Mouse (Mus musculus): ENCODE measurements around the gene Ciapin1. TPM values are rescaled to one million over a fixed set of nuclear protein-coding genes. Genes with fewer than 3 reads are reported as not detected.

The Ciapin1 gene
- total RNA-seq, 1 experiment = 134 TPM

- DNase-seq (ENCODE audit: low read depth, low spot score) = no peak
- Histone ChIP-seq H3K36me3 (ENCODE audit: control insufficient read depth, insufficient read depth, low read length, poor library complexity, severe bottlenecking) (no peaks in the 10 kb centered on the region), H3K4me3 (ENCODE audit: insufficient read depth in 1 of 2, low read depth in 1 of 2, low read length in 2 of 2, poor library complexity in 1 of 2, severe bottlenecking in 1 of 2) (no peak overlapping the region), H3K9ac (ENCODE audit: insufficient read depth, low read depth, low read length, poor library complexity, severe bottlenecking) (no peak overlapping the region), H3K4me1 (ENCODE audit: control insufficient read depth in 2 of 2, insufficient read depth in 2 of 2, low read length in 2 of 2, poor library complexity in 1 of 2) (peaks cover 0 to 10% of the 10 kb centered on the region in 2 experiments; a peak in 1 of 4 replicates), H3K27ac (ENCODE audit: insufficient read depth, low read depth, low read length, poor library complexity, severe bottlenecking) (no peak overlapping the region), H3K9me3 (ENCODE audit: control insufficient read depth, insufficient read depth, low read depth, low read length) (no peaks in the 10 kb centered on the region)
- TF ChIP-seq CHD2 (IDR thresholded peaks at IDR 0.05; ENCODE audit: low read depth, low read length) = no peak
- TF ChIP-seq ZC3H11A (IDR thresholded peaks at IDR 0.05; ENCODE audit: borderline replicate concordance, low read depth, low read length) = no peak
- TF ChIP-seq MAFK (IDR thresholded peaks at IDR 0.05; ENCODE audit: insufficient read depth, low read depth, low read length) = no peak
- TF ChIP-seq HCFC1 (IDR thresholded peaks at IDR 0.05; ENCODE audit: borderline replicate concordance, insufficient read depth, low read length) = no peak
- TF ChIP-seq ZNF384 (IDR thresholded peaks at IDR 0.05; ENCODE audit: low read depth, low read length) = no peak
- in situ Hi-C loops (cut with MboI; ENCODE audit: low sequenced_read_pairs in 2 of 2, unreplicated experiment in 2 of 2) = no loop called here
Observed at GRCm38 (mm10) chr8:94778895-94779533, 59.1 kb downstream of the Ciapin1 start.

DNA sequence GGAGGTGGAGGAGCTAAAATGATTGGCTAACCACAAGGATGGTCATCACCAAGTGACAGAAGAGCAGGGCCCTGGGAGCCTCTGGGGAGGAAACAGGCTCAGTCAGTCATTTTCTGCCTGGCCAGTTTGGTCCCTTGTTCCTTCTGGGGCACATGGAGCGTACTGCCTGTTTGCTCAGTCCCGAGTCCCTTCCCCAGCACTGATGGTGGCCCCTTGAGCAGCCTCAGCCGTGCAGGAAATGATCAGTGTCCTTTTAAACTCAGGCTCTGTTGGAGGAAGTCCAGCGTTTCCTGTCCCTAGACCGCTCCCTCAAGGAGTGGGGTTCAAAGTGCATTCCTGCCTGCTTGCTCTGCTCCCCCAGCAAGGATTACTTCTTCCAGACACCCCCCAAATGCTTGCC is 59.7 kb downstream of the Ciapin1 start:
- Histone ChIP-seq H3K9me3 (ENCODE audit: control insufficient read depth, insufficient read depth, low read depth, low read length) (no peaks in the 10 kb centered on the region), H3K36me3 (ENCODE audit: control insufficient read depth, insufficient read depth, low read length, poor library complexity, severe bottlenecking) (no peaks in the 10 kb centered on the region), H3K9ac (ENCODE audit: insufficient read depth, low read depth, low read length, poor library complexity, severe bottlenecking) (no peak overlapping the region), H3K27ac (ENCODE audit: insufficient read depth, low read depth, low read length, poor library complexity, severe bottlenecking) (no peak overlapping the region), H3K4me1 (ENCODE audit: control insufficient read depth in 2 of 2, insufficient read depth in 2 of 2, low read length in 2 of 2, poor library complexity in 1 of 2) (peaks cover 0 to 10% of the 10 kb centered on the region in 2 experiments; a peak in 1 of 4 replicates), H3K4me3 (ENCODE audit: insufficient read depth in 1 of 2, low read depth in 1 of 2, low read length in 2 of 2, poor library complexity in 1 of 2, severe bottlenecking in 1 of 2) (no peak overlapping the region)
- DNase-seq (ENCODE audit: low read depth, low spot score) = no peak
- TF ChIP-seq CHD2 (IDR thresholded peaks at IDR 0.05; ENCODE audit: low read depth, low read length) = no peak
- no peak for TF ChIP-seq ZNF384 (IDR thresholded peaks at IDR 0.05; ENCODE audit: low read depth, low read length)
- TF ChIP-seq ZC3H11A (IDR thresholded peaks at IDR 0.05; ENCODE audit: borderline replicate concordance, low read depth, low read length) = no peak
- no peak for TF ChIP-seq HCFC1 (IDR thresholded peaks at IDR 0.05; ENCODE audit: borderline replicate concordance, insufficient read depth, low read length)
- TF ChIP-seq MAFK (IDR thresholded peaks at IDR 0.05; ENCODE audit: insufficient read depth, low read depth, low read length) = no peak
- in situ Hi-C loops (cut with MboI; ENCODE audit: low sequenced_read_pairs in 2 of 2, unreplicated experiment in 2 of 2) = no loop called here

GRCm38 (mm10) chr8:94778036-94778435 is 60.1 kb downstream of the Ciapin1 start:
- no peaks in the 10 kb centered on the region for H3K36me3 ChIP-seq (ENCODE audit: control insufficient read depth, insufficient read depth, low read length, poor library complexity, severe bottlenecking)
- peaks cover 0 to 10% of the 10 kb centered on the region in 2 experiments; a peak in 1 of 4 replicates for H3K4me1 ChIP-seq (ENCODE audit: control insufficient read depth in 2 of 2, insufficient read depth in 2 of 2, low read length in 2 of 2, poor library complexity in 1 of 2)
- H3K9me3 ChIP-seq (ENCODE audit: control insufficient read depth, insufficient read depth, low read depth, low read length) = no peaks in the 10 kb centered on the region
- H3K9ac ChIP-seq (ENCODE audit: insufficient read depth, low read depth, low read length, poor library complexity, severe bottlenecking) = no peak overlapping the region
- in situ Hi-C loops (cut with MboI; ENCODE audit: low sequenced_read_pairs in 2 of 2, unreplicated experiment in 2 of 2) = no loop called here
- TF ChIP-seq ZC3H11A (IDR thresholded peaks at IDR 0.05; ENCODE audit: borderline replicate concordance, low read depth, low read length) = no peak
- no peak for TF ChIP-seq ZNF384 (IDR thresholded peaks at IDR 0.05; ENCODE audit: low read depth, low read length)
- TF ChIP-seq CHD2 (IDR thresholded peaks at IDR 0.05; ENCODE audit: low read depth, low read length) = no peak
- no peak for TF ChIP-seq MAFK (IDR thresholded peaks at IDR 0.05; ENCODE audit: insufficient read depth, low read depth, low read length)
- TF ChIP-seq HCFC1 (IDR thresholded peaks at IDR 0.05; ENCODE audit: borderline replicate concordance, insufficient read depth, low read length) = no peak
- no peak for DNase-seq (ENCODE audit: low read depth, low spot score)
- no peak overlapping the region for H3K27ac ChIP-seq (ENCODE audit: insufficient read depth, low read depth, low read length, poor library complexity, severe bottlenecking)
- H3K4me3 ChIP-seq (ENCODE audit: insufficient read depth in 1 of 2, low read depth in 1 of 2, low read length in 2 of 2, poor library complexity in 1 of 2, severe bottlenecking in 1 of 2) = no peak overlapping the region

DNA sequence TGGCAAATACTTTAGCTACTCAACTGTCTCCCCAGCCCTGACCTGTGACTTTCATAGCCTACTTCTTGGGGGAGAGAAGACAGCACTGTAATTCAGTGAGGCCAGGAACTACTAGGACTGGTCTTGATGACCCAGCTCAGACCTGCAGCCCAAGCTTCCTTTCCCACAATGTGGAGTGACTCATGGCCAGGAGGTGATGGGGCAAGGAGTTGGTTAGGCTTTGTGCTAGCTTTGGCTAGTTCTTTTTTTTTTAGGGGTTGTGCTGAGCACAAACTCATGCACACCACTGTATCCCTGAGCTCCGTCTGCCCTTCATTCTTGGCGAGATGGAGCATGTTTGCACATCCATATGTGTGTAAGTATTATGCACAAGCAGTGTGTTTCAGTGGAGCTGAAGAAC is 61.8 kb downstream of the Ciapin1 start:
- Histone ChIP-seq H3K27ac (ENCODE audit: insufficient read depth, low read depth, low read length, poor library complexity, severe bottlenecking) (no peak overlapping the region), H3K9ac (ENCODE audit: insufficient read depth, low read depth, low read length, poor library complexity, severe bottlenecking) (no peak overlapping the region), H3K9me3 (ENCODE audit: control insufficient read depth, insufficient read depth, low read depth, low read length) (no peaks in the 10 kb centered on the region), H3K4me3 (ENCODE audit: insufficient read depth in 1 of 2, low read depth in 1 of 2, low read length in 2 of 2, poor library complexity in 1 of 2, severe bottlenecking in 1 of 2) (no peak overlapping the region), H3K4me1 (ENCODE audit: control insufficient read depth in 2 of 2, insufficient read depth in 2 of 2, low read length in 2 of 2, poor library complexity in 1 of 2) (peaks cover 0 to 11% of the 10 kb centered on the region in 2 experiments; a peak in 1 of 4 replicates), H3K36me3 (ENCODE audit: control insufficient read depth, insufficient read depth, low read length, poor library complexity, severe bottlenecking) (no peaks in the 10 kb centered on the region)
- DNase-seq (ENCODE audit: low read depth, low spot score) = no peak
- in situ Hi-C loops (cut with MboI; ENCODE audit: low sequenced_read_pairs in 2 of 2, unreplicated experiment in 2 of 2) = no loop called here
- TF ChIP-seq ZC3H11A (IDR thresholded peaks at IDR 0.05; ENCODE audit: borderline replicate concordance, low read depth, low read length) (no peak), HCFC1 (IDR thresholded peaks at IDR 0.05; ENCODE audit: borderline replicate concordance, insufficient read depth, low read length) (no peak), CHD2 (IDR thresholded peaks at IDR 0.05; ENCODE audit: low read depth, low read length) (no peak), MAFK (IDR thresholded peaks at IDR 0.05; ENCODE audit: insufficient read depth, low read depth, low read length) (no peak), ZNF384 (IDR thresholded peaks at IDR 0.05; ENCODE audit: low read depth, low read length) (no peak)
